In the genomic region with DNA sequence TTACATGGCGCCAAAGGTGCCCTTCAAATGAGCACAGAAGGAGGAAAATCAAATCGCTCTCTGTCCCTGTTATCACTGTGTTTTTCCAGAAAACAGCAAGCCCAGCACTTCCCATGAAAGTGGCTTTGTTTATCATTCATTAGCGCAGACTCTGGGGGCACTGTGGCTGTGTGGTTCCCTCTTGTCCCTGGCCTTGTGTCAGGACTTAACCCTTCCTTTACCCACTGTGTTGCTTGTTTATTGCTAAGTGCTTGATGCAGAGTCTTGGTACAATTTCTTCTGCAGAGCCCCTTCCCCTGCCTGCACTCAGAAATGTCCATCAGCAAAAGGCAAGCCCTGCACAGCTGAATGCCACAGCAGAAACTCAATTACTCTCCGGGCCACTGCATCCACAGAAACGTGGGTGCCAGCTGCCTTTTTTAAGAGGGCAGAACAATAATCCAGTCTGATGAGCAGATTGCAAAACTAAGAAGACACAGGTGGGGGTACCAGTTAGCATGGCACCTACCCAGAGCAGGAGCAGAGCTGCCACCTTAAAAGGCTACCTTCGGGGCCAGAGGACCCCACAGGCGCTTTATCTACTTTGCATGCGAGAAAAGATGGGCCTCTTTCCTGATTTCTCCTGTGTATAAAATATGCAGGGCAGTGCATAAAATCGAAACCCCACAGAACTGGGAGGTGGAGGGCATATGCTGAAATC, we compare ENCODE assay signal across 10 mouse cellular contexts.
DNase-seq lines count a peak whose midpoint lies in the region; ATAC-seq and TF ChIP-seq lines count a peak whose summit lies in the region.
"Had no signal": no experiment of that assay in that cellular context is flagged by ENCODE, and none has a peak within 500 bp of the region (broad histone marks: within the 10 kb centered on the region; RNA-seq: fewer than 3 reads in every experiment).

No protein-coding gene starts in this region.

- no peak for TF ChIP-seq CTCF in brain, embryonic 14.5 days (IDR thresholded peaks at IDR 0.05; ENCODE audit: borderline replicate concordance, extremely low read depth, insufficient read depth, insufficient read length)

- no peak overlapping the region for H3K4me2 ChIP-seq in kidney, embryonic 16.5 days (replicated peaks; ENCODE audit: low read depth, low read length)
- H3K4me2 ChIP-seq in forebrain, embryonic 12.5 days: no peak overlapping the region
- H3K4me2 ChIP-seq in midbrain, embryonic 13.5 days (replicated peaks): no peak overlapping the region
- H3K4me2 ChIP-seq: limb, embryonic 13.5 days had no signal

- H3K9ac ChIP-seq in kidney, embryonic 16.5 days (replicated peaks; ENCODE audit: low read length): no peak overlapping the region
- H3K9ac ChIP-seq in forebrain, embryonic 12.5 days: no peak overlapping the region
- H3K9ac ChIP-seq in midbrain, embryonic 13.5 days (replicated peaks): no peak overlapping the region
- H3K9ac ChIP-seq: limb, embryonic 13.5 days had no signal

- ATAC-seq in kidney, embryonic 16.5 days (ENCODE audit: low FRiP score, low TSS enrichment): no peak
- ATAC-seq in forebrain, embryonic 12.5 days (ENCODE audit: low FRiP score): peak; percentile 74
- ATAC-seq in midbrain, embryonic 13.5 days: peak; percentile 48
- no peak for ATAC-seq in granulocyte monocyte progenitor cell, adult 5-6 weeks (replicated peaks; ENCODE audit: poor library complexity, severe bottlenecking)
- ATAC-seq: Patski had no signal

- H3K27me3 ChIP-seq in kidney, embryonic 16.5 days (ENCODE audit: insufficient read depth, low read length): no peaks in the 10 kb centered on the region
- no peaks in the 10 kb centered on the region for H3K27me3 ChIP-seq in forebrain, embryonic 12.5 days
- H3K27me3 ChIP-seq in midbrain, embryonic 13.5 days: no peaks in the 10 kb centered on the region
- H3K27me3 ChIP-seq: limb, embryonic 13.5 days; Patski had no signal

- peaks cover 12% of the 10 kb centered on the region; the same call in 1 of the 2 replicates for H3K36me3 ChIP-seq in kidney, embryonic 16.5 days (ENCODE audit: insufficient read depth, low read length)
- H3K36me3 ChIP-seq in forebrain, embryonic 12.5 days (replicated peaks): no peaks in the 10 kb centered on the region
- no peaks in the 10 kb centered on the region for H3K36me3 ChIP-seq in midbrain, embryonic 13.5 days

- WGBS in kidney, embryonic 16.5 days: 70% methylated on average over 9 of the region's 9 CpGs
- 35% methylated on average over 9 of the region's 9 CpGs for WGBS in forebrain, embryonic 12.5 days
- WGBS in midbrain, embryonic 13.5 days: 44% methylated on average over 9 of the region's 9 CpGs

- H3K4me1 ChIP-seq in kidney, embryonic 16.5 days (ENCODE audit: insufficient read depth, low read length): peaks cover 43% of the 10 kb centered on the region
- H3K4me1 ChIP-seq in forebrain, embryonic 12.5 days: peaks cover 38% of the 10 kb centered on the region
- peaks cover 37% of the 10 kb centered on the region for H3K4me1 ChIP-seq in midbrain, embryonic 13.5 days (replicated peaks)

- no peaks in the 10 kb centered on the region for H3K9me3 ChIP-seq in kidney, embryonic 16.5 days (ENCODE audit: low read length)
- H3K9me3 ChIP-seq in forebrain, embryonic 12.5 days: no peaks in the 10 kb centered on the region
- no peaks in the 10 kb centered on the region for H3K9me3 ChIP-seq in midbrain, embryonic 13.5 days
- H3K9me3 ChIP-seq: limb, embryonic 13.5 days had no signal

- no peak for DNase-seq in kidney, adult 11 months
- DNase-seq in brain, embryonic 14.5 days (ENCODE audit: low read depth): peak; percentile 89
- no peak for DNase-seq in urinary bladder, postnatal 4 days (ENCODE audit: low spot score in 2 of 2)

- TF ChIP-seq POLR2A in brain, embryonic 14.5 days (IDR thresholded peaks at IDR 0.05; ENCODE audit: borderline replicate concordance, extremely low read depth, insufficient read depth, insufficient read length, poor library complexity, severe bottlenecking): no peak

- no peak overlapping the region for H3K4me3 ChIP-seq in kidney, embryonic 16.5 days (ENCODE audit: low read length)
- H3K4me3 ChIP-seq in forebrain, embryonic 12.5 days (replicated peaks): no peak overlapping the region
- H3K4me3 ChIP-seq in midbrain, embryonic 13.5 days (replicated peaks): no peak overlapping the region
- H3K4me3 ChIP-seq: erythroblast, embryonic 14.5 days; limb, embryonic 13.5 days had no signal

- H3K27ac ChIP-seq in kidney, embryonic 16.5 days (ENCODE audit: low read length): peak overlapping the region; percentile 59; the same call in 1 of the 2 replicates
- peak overlapping the region; percentile 80 for H3K27ac ChIP-seq in forebrain, embryonic 12.5 days
- H3K27ac ChIP-seq in midbrain, embryonic 13.5 days: peak overlapping the region; percentile 27
- H3K27ac ChIP-seq: limb, embryonic 13.5 days had no signal

Comparison
In these comparisons a context has a peak if more than half of its experiments do, and no peak if none do; other contexts are left out.
1. ATAC-seq: peak in forebrain, embryonic 12.5 days (single experiment) and midbrain, embryonic 13.5 days (single experiment); none in kidney, embryonic 16.5 days (single experiment) and granulocyte monocyte progenitor cell, adult 5-6 weeks (single experiment).
2. H3K27ac ChIP-seq: peak in every context shown above with its lines; median percentile 80 in forebrain, embryonic 12.5 days; 59 in kidney, embryonic 16.5 days; 27 in midbrain, embryonic 13.5 days.